ENCODE assay signal across 8 mouse cellular contexts in genomic region chr7:19003902-19004630, GRCm38 (mm10). TPM values are rescaled to one million over a fixed set of nuclear protein-coding genes. Genes with fewer than 3 reads are reported as not detected.
DNase-seq lines count a peak whose midpoint lies in the region; ATAC-seq lines count a peak whose summit lies in the region.

Irf2bp1 (plus strand) TSS chr7:19004044.

- ATAC-seq in megakaryocyte progenitor cell, adult 5-6 weeks (replicated peaks; ENCODE audit: poor library complexity): peak; percentile 53

- peak; percentile 90 for DNase-seq in adipocyte (ENCODE audit: low spot score)
- DNase-seq in embryo, embryonic 10 days (ENCODE audit: low spot score): peak; percentile 97
- peak; percentile 90 for DNase-seq in gastrocnemius, postnatal 10 days
- peak; percentile 96 for DNase-seq in induced T-regulatory cell, adult 2 months (ENCODE audit: low read depth)
- peak; percentile 86 to 96 for DNase-seq in left cerebral cortex, adult 9 months (ENCODE audit: low spot score in 2 of 2)
- peak; percentile 92 for DNase-seq in right cerebral cortex, postnatal 14 days
- peak; percentile 93 for DNase-seq in urinary bladder, postnatal 36 days (ENCODE audit: low spot score in 2 of 2)

RNA-seq across cellular contexts. Expression of gene Irf2bp1, which starts in this region (rescaled TPM):
- total RNA-seq in gastrocnemius, postnatal 10 days (2021): 10 to 100 TPM; 20.4 to 24.0 TPM
- 16.4 and 16.8 TPM in 2 replicates for total RNA-seq in megakaryocyte progenitor cell, adult 5-6 weeks (2015)
- 12.5 and 13.1 TPM in 2 replicates for total RNA-seq in megakaryocyte progenitor cell, adult 5-6 weeks (2017)

Comparison
In these comparisons a context has a peak if more than half of its experiments do, and no peak if none do; other contexts are left out.
1. Peak in every context shown above with its lines: DNase-seq and ATAC-seq.